Mouse (Mus musculus) brain, embryonic 14.5 days (tissue): ENCODE data around the gene Sirt5.

Experiments
- CTCF ChIP-seq: fragments of 200-500 bp; IDR thresholded peaks from 2 replicates; pipeline ENCODE4 v1.5.1; 2012; ENCODE audit warnings: inconsistent platforms, mild to moderate bottlenecking, moderate library complexity, borderline replicate concordance; ENCODE audit not compliant: insufficient read depth, insufficient read length; ENCODE audit errors: extremely low read depth
- POLR2A ChIP-seq: fragments of 200-500 bp; IDR thresholded peaks from 2 replicates; pipeline ENCODE4 v1.6.1; 2012; ENCODE audit warnings: mild to moderate bottlenecking, inconsistent platforms, borderline replicate concordance; ENCODE audit not compliant: poor library complexity, insufficient read depth, insufficient read length, severe bottlenecking; ENCODE audit errors: extremely low read depth

- no peak for TF ChIP-seq CTCF
- TF ChIP-seq POLR2A = no peak
These were observed 2.9 kb upstream of the Sirt5 start for GRCm38 (mm10) chr13:43362353-43362752.
